Mouse (Mus musculus) gastrocnemius, adult 18-20 months (tissue): ENCODE data around the gene Edem3. TPM values are rescaled to one million over a fixed set of nuclear protein-coding genes. Genes with fewer than 3 reads are reported as not detected.

Experiments
- DNase-seq: peaks from one replicate; pipeline ENCODE4 v3.0.0; 2021; ENCODE audit warnings: low spot score
- total RNA-seq, 2 experiments: library from RNA; stranded (reverse); gene quantifications; 2 replicates each; pipeline ENCODE4 v1.2.3; 2021

The Edem3 gene
- total RNA-seq, 2 experiments from 2014 or later: 20.3 to 21.9 TPM

GRCm38 (mm10) chr1:151863135-151863796 is 108.1 kb downstream of the Edem3 start:
- no peak for DNase-seq

- DNase-seq: no peak
Observed at GRCm38 (mm10) chr1:151863797-151864147, 108.6 kb downstream of the Edem3 start.

GRCm38 (mm10) chr1:151864326-151864725 is 109.2 kb downstream of the Edem3 start:
- no peak for DNase-seq

Other genes starting within 250 kb of the Edem3 start
- 10 to 100 TPM in 1 of 2 experiments, 1 to 10 TPM in 1; 9.1 to 12.0 TPM for gene Fam129a, start 184.2 kb upstream of the Edem3 start, total RNA-seq